Mouse (Mus musculus) MEL (cell line): Measurements from ENCODE around the gene Ccdc86.

Experiments used
- CTCF ChIP-seq, 3 experiments: IDR thresholded peaks in 2 of 3; conservative IDR thresholded peaks in 1 of 3; 2 replicates each; pipeline ENCODE4 v1.5.1; 2011 to 2012; ENCODE audit warnings: low read length in 3 of 3, low read depth in 2 of 3, mild to moderate bottlenecking in 2 of 3, improper control_type of control experiment in 1 of 3, inconsistent platforms in 1 of 3, mixed read lengths in 1 of 3, moderate library complexity in 1 of 3; ENCODE audit not compliant: control insufficient read depth in 1 of 3, insufficient read depth in 1 of 3, poor library complexity in 1 of 3, severe bottlenecking in 1 of 3
- EP300 ChIP-seq, 2 experiments: IDR thresholded peaks; 2 replicates each; pipeline ENCODE4 v1.6.1; 2011; ENCODE audit warnings: improper control_type of control experiment in 2 of 2, low read length in 2 of 2, low read depth in 1 of 2, mild to moderate bottlenecking in 1 of 2
- GABPA ChIP-seq: IDR thresholded peaks from 2 replicates; pipeline ENCODE4 v1.6.1; 2012; ENCODE audit warnings: low read depth, mild to moderate bottlenecking, inconsistent platforms, low read length, improper control_type of control experiment, moderate library complexity
- GATA1 ChIP-seq: IDR thresholded peaks from 2 replicates; pipeline ENCODE4 v1.6.1; 2011; ENCODE audit warnings: low read depth, low read length, improper control_type of control experiment
- KAT2A ChIP-seq: conservative IDR thresholded peaks from 2 replicates; pipeline ENCODE4 v1.6.1; 2012; ENCODE audit warnings: low read depth, low read length, improper control_type of control experiment, inconsistent platforms
- POLR2A ChIP-seq, 2 experiments: IDR thresholded peaks; 2 replicates each; pipeline ENCODE4 v1.6.1; 2011 to 2012; ENCODE audit warnings: low read length in 2 of 2, mild to moderate bottlenecking in 2 of 2, control low read depth in 1 of 2, improper control_type of control experiment in 1 of 2, low read depth in 1 of 2, moderate library complexity in 1 of 2; ENCODE audit not compliant: control insufficient read depth in 1 of 2, insufficient read depth in 1 of 2, poor library complexity in 1 of 2
- POLR2AphosphoS2 ChIP-seq: IDR thresholded peaks from 2 replicates; pipeline ENCODE4 v1.6.1; 2011; ENCODE audit warnings: low read length, improper control_type of control experiment
- RAD21 ChIP-seq: IDR thresholded peaks from 2 replicates; pipeline ENCODE4 v1.6.1; 2011; ENCODE audit warnings: mild to moderate bottlenecking, low read depth, low read length, improper control_type of control experiment
- SMC3 ChIP-seq: IDR thresholded peaks from 2 replicates; pipeline ENCODE4 v1.6.1; 2011; ENCODE audit warnings: low read depth, low read length, improper control_type of control experiment
- TCF12 ChIP-seq: IDR thresholded peaks from 2 replicates; pipeline ENCODE4 v1.6.1; 2014; ENCODE audit warnings: low read depth, mild to moderate bottlenecking, inconsistent platforms, low read length, improper control_type of control experiment, moderate library complexity
- ZMIZ1 ChIP-seq: IDR thresholded peaks from 2 replicates; pipeline ENCODE4 v1.6.1; 2012; ENCODE audit warnings: low read depth, mild to moderate bottlenecking, inconsistent platforms, low read length, improper control_type of control experiment, moderate library complexity

DNA sequence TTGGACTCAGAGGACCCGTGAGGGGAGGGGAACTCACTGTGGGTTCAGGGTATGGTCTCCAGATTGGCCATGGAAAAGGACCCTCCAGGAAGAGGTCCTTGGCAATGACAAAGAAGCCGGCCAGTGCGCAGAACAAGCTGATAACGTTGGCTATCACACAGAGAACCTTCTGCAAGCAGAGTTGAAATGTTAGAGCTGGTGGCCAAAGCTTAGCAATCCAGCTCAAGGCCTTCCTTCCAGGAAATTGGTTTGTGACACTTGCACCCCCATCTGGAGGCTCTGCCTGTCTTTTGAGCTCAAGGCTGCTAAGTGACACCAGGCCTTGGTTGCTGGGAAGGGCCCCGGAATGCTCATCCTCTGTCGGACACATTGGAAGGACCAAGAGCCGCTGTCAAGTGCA lies 16.7 kb upstream of the Ccdc86 start:
- TF ChIP-seq CTCF (IDR thresholded peaks at IDR 0.05 in 2 of 3, conservative IDR thresholded peaks at IDR 0.05 in 1 of 3; ENCODE audit: control insufficient read depth in 1 of 3, insufficient read depth in 1 of 3, low read depth in 2 of 3, low read length in 3 of 3, poor library complexity in 1 of 3, severe bottlenecking in 1 of 3): no peak
- TF ChIP-seq SMC3: no peak
- no peak for TF ChIP-seq GABPA
- TF ChIP-seq ZMIZ1: no peak
- no peak for TF ChIP-seq POLR2A (IDR thresholded peaks at IDR 0.05; ENCODE audit: control insufficient read depth in 1 of 2, insufficient read depth in 1 of 2, low read depth in 1 of 2, low read length in 2 of 2, poor library complexity in 1 of 2)
- no peak for TF ChIP-seq GATA1
- no peak for TF ChIP-seq POLR2AphosphoS2
- no peak for TF ChIP-seq RAD21
- no peak for TF ChIP-seq TCF12
- TF ChIP-seq EP300 (IDR thresholded peaks at IDR 0.05; ENCODE audit: low read depth in 1 of 2, low read length in 2 of 2): no peak
- no peak for TF ChIP-seq KAT2A
